Mouse (Mus musculus): ENCODE measurements around the gene Sun1.
A peak's percentile ranks its signal among the peaks of the same experiment; 100 is the strongest.

Gene Sun1

GRCm38 (mm10) chr5:139287099-139287498 is 86.7 kb downstream of the Sun1 start:
- no peak for DNase-seq

GRCm38 (mm10) chr5:139287787-139288186 is 87.3 kb downstream of the Sun1 start:
- DNase-seq = no peak

- no peak for DNase-seq
Observed at GRCm38 (mm10) chr5:139288591-139288990, 88.2 kb downstream of the Sun1 start.

- no peak for DNase-seq
Observed at GRCm38 (mm10) chr5:139290467-139291259, 90.2 kb downstream of the Sun1 start.

- peak; percentile 50 for DNase-seq
Observed at GRCm38 (mm10) chr5:139291811-139292560, 91.5 kb downstream of the Sun1 start.

- no peak for DNase-seq
Observed at GRCm38 (mm10) chr5:139294089-139294488, 93.7 kb downstream of the Sun1 start.

- DNase-seq = no peak
Observed at GRCm38 (mm10) chr5:139297092-139297491, 96.7 kb downstream of the Sun1 start.

GRCm38 (mm10) chr5:139297745-139298144 is 97.3 kb downstream of the Sun1 start:
- no peak for DNase-seq

All from kidney, adult 11 months (tissue).